ENCODE assay signal across 8 mouse cellular contexts in the genomic region with DNA sequence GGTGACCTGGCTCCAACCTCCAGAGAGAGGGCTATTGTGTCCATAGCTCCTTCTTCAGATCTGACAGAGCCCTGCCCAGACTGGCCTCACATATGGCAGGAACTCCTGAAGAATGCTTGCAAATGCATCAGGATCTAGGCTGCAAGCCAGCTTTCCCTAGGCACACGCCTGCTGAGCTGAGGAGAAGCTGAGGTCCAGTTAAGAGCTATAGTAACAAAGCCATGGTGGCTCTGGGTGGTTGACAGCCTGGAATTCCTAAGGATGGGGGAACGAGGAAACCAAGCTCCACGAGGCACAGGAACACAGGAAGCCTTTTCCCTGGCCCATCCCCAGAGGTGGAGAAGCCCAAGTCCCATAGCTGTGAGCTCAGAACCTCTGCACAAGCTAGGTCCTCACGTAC. TPM values are rescaled to one million over a fixed set of nuclear protein-coding genes. Genes with fewer than 3 reads are reported as not detected.
DNase-seq lines count a peak whose midpoint lies in the region; ATAC-seq and TF ChIP-seq lines count a peak whose summit lies in the region.

No protein-coding gene starts in this region.

- H3K27ac ChIP-seq in kidney, adult 2 months (ENCODE audit: insufficient read depth, low read depth, low read length), result peak overlapping the region; percentile 3; the same call in 1 of the 2 replicates
- H3K27ac ChIP-seq in hindbrain, embryonic 16.5 days (ENCODE audit: low read depth, low read length), result peak overlapping the region; percentile 51

- no peak overlapping the region for H3K9ac ChIP-seq in hindbrain, embryonic 16.5 days (ENCODE audit: low read depth, low read length)

- H3K4me2 ChIP-seq in hindbrain, embryonic 16.5 days (ENCODE audit: low read length), result no peak overlapping the region

- peak; percentile 51; the same call in 1 of the 2 replicates for ATAC-seq in hindbrain, embryonic 16.5 days

- no peak for TF ChIP-seq CTCF in kidney, adult 2 months (conservative IDR thresholded peaks at IDR 0.05; ENCODE audit: insufficient read depth, insufficient read length, low read depth, low read length)

- no peaks in the 10 kb centered on the region; the same call in 1 of the 2 replicates for H3K36me3 ChIP-seq in kidney, adult 2 months (ENCODE audit: control insufficient read depth, insufficient read depth, low read length)
- H3K36me3 ChIP-seq in hindbrain, embryonic 16.5 days (ENCODE audit: control insufficient read depth, insufficient read depth, low read length), result peaks cover 3% of the 10 kb centered on the region; the same call in 1 of the 2 replicates

- 10% methylated on average over 4 of the region's 4 CpGs for WGBS in kidney, adult 2 months
- WGBS in hindbrain, embryonic 16.5 days, result 29% methylated on average over 4 of the region's 4 CpGs

- H3K4me1 ChIP-seq in kidney, adult 2 months (ENCODE audit: control insufficient read depth, insufficient read depth, low read length), result peaks cover 22% of the 10 kb centered on the region
- peaks cover 22% of the 10 kb centered on the region for H3K4me1 ChIP-seq in hindbrain, embryonic 16.5 days (ENCODE audit: control insufficient read depth, insufficient read depth, low read depth, low read length)

- H3K9me3 ChIP-seq in hindbrain, embryonic 16.5 days (ENCODE audit: control insufficient read depth, low read length), result no peaks in the 10 kb centered on the region

- H3K27me3 ChIP-seq in kidney, adult 2 months (replicated peaks; ENCODE audit: control insufficient read depth, insufficient read depth, low read length), result no peaks in the 10 kb centered on the region
- H3K27me3 ChIP-seq in hindbrain, embryonic 16.5 days (replicated peaks; ENCODE audit: control insufficient read depth, insufficient read depth, low read length), result no peaks in the 10 kb centered on the region

- no peak overlapping the region for H3K4me3 ChIP-seq in kidney, adult 2 months (ENCODE audit: insufficient read depth, low read depth, low read length)
- no peak overlapping the region for H3K4me3 ChIP-seq in hindbrain, embryonic 16.5 days (ENCODE audit: low read length)

- no peak for TF ChIP-seq POLR2A in kidney, adult 2 months (IDR thresholded peaks at IDR 0.05; ENCODE audit: low read depth, low read length)

- peak; percentile 25 for DNase-seq in kidney, adult 2 months
- no peak for DNase-seq in kidney, adult 9 months
- peak; percentile 65 to 75 for DNase-seq in cerebellum, postnatal 25 days
- peak; percentile 48 to 75 for DNase-seq in lung, postnatal 4 days
- DNase-seq in layer of hippocampus, adult 8-10 months (ENCODE audit: low spot score in 2 of 2), result no peak
- DNase-seq in adrenal gland, adult (ENCODE audit: inconsistent age in 2 of 2, low spot score in 1 of 2), result no peak
- DNase-seq in left cerebral cortex, adult 8-10 months (ENCODE audit: low spot score in 2 of 2), result no peak

RNA-seq across cellular contexts. Expression of a gene that starts 10.6 kb away (rescaled TPM):
- 44.4 and 47.9 TPM in 2 replicates for polyA plus RNA-seq in kidney, adult 2 months (2012; rRNA removed)
- polyA plus RNA-seq in hindbrain, embryonic 16.5 days (2015; fragmentation: Nextera tagmentation; extraction: Ambion mirVana), result 17.0 and 23.2 TPM in 2 replicates
- 10 to 100 TPM; 69.6 to 81.2 (median 75.2) TPM for total RNA-seq in layer of hippocampus, adult 8-10 months (2022)
- 10 to 100 TPM; 68.8 to 73.0 (median 71.5) TPM for total RNA-seq in left cerebral cortex, adult 8-10 months (2022)

Comparison
In these comparisons a context has a peak if more than half of its experiments do, and no peak if none do; other contexts are left out.
1. DNase-seq: peak in kidney, adult 2 months (single experiment), cerebellum, postnatal 25 days (2 of 2) and lung, postnatal 4 days (2 of 2); none in kidney, adult 9 months (single experiment), layer of hippocampus, adult 8-10 months (0 of 2), adrenal gland, adult (0 of 2) and left cerebral cortex, adult 8-10 months (0 of 2).